Mouse (Mus musculus) urinary bladder, postnatal 36 days (tissue): ENCODE measurements around the gene Itpr2.

ENCODE experiments used
- DNase-seq, 2 experiments: peaks; one replicate each; pipeline ENCODE4 v3.0.0; 2022; ENCODE audit warnings: low spot score in 2 of 2, mixed read lengths in 1 of 2

The Itpr2 gene

DNA sequence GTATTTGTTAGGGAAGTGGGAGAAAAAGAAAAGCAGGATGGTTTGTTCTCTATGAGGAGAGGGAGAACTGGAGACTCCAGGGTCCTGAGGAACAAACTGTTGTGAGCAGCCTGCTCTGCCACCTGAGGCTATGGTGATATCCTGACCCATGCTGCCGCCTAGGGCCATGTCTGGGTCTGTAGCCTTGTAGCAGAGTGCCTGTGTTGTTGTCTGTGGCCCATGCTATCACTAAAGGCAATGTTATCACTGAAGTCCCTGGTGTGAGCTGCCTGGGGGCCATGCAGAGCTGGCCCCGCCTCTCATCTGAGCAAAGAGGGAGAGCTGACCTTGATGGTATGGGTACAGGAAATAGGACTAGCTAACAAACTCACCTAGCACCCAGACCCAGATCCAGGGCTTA lies 7.9 kb upstream of the Itpr2 start:
- no peak for DNase-seq

DNA sequence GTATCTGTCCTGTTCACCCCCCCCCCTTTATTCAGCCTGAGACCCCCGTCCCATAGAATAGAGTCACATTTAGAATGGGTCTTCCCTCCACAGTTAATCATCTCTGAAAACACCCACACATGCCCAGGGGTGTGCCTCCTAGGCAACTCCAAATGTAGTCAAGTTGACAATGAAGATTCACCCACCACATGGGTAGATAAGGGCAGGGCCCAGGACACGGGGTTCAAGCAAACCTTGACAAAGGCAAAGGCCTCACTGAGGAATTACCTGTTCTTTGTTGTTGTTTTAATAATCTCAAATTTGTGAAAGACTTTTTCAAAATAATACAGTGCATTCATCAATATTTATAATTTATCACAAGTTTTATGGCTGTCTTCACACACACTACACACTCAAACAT lies 2.4 kb upstream of the Itpr2 start:
- no peak for DNase-seq

DNA sequence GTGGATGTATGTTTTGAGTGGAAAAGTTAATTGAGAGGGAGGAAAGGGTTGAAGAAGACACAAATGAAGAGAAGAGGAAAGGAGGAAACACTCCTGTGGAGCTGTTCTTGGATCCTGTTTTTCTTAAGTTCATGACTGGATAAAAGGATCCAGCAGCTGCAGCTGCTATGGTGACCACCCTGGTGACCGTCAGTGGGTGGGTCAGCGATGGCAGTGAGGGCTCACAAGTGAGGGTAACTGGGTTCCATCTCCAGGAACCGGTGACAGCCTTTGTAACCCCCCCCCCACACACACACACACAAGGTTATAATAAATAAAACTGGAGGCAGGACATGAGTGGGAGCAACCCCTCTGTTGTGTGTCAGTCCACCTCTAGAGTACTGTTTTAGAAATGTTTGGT lies 833 bp upstream of the Itpr2 start:
- no peak for DNase-seq

DNA sequence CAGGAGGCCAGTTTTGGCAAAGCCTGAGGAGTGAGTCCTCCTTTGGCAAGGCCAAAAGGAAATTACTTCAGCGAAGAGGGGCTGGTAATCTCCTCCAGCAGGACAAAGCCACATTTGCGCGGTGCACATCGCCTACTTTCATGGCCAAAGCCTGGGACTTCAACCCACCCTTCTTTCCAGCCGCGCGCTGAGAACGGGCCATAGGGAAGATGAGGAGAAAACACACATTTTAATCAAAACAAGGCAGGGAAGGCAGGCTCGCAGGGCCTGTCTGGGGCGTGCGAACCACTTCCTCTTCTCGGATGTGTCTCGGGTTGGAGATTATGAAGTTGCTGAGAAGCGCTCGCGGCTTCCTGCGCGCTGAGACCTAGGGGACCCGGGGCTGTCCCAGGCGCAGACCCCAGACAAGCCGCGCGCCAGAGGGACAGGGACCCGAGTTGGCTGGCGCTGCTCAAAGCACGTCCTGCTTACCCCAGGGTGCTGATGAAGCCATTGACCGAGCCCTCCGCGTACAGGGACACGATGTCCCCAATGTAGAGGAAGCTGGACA lies 632 bp downstream of the Itpr2 start:
- peak; percentile 44 to 50 for DNase-seq

DNA sequence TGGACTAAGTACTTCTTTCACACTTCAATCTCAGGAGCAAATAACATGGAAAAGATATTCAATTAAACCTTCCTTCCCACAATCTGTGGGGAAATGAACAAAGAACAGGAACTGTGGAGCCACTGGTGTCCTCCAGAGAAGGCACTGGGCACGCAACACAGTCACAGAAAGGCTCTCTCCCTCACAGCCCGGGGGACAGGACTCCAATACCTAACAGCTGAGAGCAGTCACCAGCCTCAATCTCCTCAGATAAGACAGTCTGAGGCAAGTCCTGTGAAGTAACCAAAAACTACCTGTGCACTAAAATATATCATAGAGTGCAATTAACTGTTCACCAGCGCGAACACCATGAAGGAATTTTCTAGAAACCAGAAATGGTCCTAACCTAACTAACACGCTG lies 1.3 kb downstream of the Itpr2 start:
- no peak for DNase-seq

DNA sequence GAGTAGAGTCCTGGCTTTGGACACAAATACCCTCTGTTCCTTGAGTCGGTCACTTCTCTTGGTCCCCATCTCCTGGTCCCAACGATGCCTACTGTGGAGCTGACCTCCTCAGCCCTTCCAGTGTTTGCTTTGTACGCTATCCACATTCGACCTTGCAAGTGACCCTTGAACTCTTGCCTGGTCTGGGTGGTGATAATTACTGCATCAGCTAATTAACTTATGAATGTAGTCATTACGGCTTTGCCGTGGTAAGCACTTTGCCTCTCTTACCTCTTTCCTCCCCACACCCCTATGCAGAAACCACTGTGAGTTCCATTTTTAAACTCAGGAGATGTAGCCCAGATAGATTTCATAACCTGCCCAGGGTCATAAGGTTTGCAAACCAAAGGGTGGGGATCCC lies 1.8 kb downstream of the Itpr2 start:
- no peak for DNase-seq

DNA sequence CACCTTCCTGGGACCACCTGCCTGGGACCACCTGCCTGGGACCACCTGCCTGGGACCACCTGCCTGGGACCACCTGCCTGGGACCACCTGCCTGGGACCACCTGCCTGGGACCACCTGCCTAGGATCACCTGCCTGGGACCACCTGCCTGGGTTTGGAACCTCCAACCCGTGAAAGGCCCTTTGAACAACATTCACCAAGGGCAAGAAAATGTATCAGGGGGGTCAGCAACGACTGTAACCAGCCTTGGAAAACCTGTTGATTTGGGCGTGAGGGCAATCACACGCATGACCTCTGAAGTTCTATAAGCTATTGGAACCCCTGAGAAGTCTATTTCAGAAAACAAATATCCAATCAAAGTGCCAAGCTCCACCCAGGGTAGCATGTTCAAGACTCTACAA lies 2.5 kb downstream of the Itpr2 start:
- DNase-seq: no peak

DNA sequence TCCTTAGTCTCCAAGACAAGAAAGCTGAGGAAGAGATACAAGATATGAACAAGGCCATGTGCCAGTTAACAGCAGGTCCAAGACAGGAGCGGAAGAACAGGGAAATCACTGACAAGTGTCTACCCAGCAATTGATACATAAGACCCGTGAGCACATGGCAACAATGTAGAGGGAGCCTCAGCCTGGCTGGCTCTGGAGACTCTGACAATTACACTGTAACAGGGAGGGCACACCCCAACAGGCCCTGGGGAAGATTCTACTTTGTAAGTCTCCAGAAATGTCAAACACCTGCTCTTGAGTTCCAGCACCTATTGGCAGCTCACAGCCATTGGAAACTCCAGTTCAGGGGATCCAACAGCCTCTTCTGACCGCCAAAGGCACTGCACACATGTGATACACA lies 3.6 kb downstream of the Itpr2 start:
- no peak for DNase-seq

DNA sequence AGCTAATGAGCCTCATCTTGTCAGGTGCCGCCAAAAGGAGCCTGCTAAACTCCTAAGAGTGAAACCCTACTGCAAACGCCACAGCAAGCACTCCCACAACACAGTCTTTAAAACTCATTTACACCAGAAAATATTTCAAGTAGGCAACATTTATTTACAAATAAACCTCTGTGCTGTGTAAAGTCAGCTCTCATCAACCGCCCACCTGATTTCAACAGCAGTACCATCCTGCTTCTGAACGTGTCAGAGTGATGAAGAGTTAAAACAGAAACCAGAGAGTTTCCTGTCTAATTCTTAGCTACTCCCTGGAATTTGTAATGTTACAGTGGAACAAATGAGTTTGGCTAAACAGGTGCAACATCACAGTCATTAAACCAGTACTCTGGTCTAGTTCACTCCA lies 4.2 kb downstream of the Itpr2 start:
- no peak for DNase-seq

DNA sequence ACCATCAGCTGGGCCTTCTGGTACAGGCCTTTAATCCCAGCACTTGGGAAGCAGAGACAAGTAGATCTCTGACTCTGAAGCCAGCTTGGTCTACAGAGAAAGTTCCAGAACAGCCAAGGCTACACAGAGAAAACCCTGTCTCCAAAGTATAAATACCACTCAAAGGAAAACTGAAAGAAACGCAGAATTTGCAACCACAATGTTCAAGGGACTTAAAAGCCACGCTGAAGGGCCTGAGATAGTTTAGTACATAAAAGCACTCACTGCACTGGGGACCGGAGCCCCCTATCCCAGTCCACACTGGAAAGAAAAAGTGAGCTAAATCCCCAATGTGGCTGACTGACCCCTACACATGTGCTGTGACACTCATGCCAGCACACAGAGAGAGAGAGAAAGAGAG lies 4.6 kb downstream of the Itpr2 start:
- DNase-seq: no peak

DNA sequence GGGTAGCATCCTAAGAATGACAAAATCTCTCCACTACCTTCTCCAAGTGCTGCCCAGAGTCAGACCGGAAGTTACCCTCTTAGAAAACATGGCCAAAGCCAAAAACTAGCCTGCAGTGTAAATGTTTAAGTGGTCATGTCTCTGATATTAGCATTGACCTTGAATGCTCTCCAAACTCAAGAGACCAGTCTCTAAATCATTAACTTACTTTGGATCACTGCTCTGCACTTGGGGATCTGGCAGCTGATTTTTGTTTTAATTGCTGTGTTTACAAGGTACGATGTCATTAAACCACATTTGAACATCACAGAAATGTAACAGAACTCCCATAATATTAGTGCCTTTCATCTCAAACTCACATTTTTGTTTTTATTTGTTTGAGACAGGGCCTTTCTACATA lies 10.3 kb downstream of the Itpr2 start:
- DNase-seq: no peak

DNA sequence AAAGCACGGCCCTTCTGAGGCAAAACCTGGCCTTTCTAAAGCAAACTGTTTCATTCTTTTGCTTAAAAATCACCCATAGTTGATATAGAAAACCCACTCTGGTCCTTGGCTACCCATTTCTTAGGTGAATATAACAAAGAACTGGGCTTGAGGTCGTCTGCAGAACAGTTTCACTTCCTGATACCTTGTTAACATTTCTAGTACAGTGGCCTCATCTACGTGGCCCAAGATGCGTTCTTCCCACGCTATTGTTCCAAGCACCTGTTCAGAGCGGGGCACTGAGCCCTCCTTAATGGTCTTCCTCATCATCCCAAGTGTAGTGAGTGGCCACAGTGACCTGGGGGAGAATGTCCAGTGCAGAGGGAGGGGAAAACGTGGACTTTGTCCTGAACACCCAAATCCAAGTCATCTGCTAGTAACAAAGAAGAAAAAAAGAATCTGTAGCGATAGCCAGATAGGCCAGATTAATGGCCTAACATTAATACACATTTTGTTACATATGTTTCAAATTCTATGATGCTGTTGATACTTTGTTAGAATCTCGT lies 11.5 kb downstream of the Itpr2 start:
- no peak for DNase-seq

DNA sequence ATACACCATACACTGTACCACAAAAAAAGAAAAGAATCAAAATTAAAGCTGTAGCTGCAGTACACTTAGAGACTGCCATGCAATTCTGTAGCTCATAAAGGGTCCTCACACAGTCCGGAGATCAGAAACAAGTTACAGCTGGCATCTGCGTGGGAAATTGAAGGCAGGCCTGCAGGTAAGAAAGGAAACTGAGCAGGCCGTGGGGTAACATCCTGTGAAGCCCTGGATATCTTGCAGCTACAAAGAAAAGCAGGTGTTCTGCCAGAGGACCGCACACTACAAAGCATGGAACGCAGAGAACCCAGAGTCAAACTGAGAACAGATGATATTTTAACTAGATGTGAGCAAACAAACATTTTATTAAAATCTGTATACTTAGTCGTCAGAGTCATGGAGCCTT lies 12.2 kb downstream of the Itpr2 start:
- DNase-seq: no peak

DNA sequence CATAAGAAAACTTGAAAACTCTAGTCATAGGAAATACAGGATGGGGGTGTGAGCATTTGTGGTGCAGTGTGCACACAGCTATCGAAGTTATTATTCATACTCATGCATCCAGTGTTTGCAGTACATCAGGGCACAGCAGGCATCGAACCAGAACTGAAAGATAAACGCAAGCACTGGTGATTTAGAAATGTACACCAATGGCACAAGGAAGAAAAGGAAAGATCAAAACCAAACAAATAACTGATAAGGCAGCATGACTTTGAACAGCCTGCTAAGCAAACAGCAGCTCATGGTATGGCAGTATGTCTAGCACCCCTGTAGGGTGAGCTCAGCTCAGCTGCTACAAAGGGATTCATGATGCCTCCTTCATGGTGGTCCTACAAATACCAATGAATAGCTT lies 13.3 kb downstream of the Itpr2 start:
- no peak for DNase-seq

DNA sequence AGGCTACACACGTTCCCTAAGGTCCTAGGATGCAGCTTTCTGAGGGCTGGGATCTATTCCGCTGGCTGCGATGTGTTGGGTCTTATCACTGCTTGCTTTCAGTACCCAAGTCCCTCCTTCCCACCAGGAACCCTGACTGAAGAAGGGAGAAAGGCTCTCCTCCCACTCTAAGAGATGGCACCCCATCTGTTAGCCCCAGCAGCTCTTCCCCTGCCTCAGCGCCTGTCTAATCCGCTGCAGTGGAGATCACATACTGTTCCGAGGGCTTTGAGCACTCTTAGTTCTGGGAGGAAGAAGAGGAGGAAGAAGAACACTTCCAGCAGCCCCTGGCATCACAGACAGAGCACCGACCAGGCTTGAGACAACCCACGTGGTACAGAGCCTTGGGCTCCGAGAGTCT lies 14.9 kb downstream of the Itpr2 start:
- DNase-seq: no peak

DNA sequence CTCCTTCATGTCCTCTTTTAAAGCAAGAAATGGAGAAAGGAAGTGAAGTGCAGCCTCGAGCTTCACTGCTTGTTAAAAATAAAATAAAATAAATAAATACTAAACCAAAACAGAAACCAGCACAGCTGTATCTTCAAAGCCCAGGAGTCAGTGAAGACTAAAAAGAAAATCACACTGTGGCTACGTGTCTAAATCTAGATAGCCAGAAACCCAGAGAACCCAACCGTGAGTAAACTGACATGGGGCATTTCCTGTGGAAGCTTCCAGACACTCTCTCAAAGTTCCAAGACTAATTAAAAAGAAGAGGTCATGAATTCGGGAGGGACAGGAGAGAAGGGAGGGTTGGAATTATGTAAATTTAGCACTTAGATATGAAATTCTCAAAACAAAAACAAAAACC lies 15.9 kb downstream of the Itpr2 start:
- DNase-seq: no peak

DNA sequence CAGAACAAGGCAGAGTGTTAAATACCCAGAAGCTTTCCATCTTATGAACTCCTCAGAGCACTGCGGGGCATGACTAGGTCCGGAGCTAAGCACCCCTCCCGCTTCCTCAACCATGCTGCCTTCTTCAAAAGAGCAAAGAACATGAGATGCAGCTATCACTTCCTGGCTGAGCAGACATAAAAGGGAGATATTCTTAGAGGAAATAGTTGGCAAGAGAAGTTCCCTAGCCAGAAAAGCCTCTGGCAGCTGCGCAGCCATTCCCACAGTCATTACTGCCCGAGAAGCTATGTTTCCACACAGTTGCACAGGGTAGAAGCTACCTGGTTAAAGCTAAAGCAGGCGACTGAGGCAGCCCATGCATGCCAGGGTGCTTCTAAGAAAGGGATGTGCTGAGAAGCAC lies 20.6 kb downstream of the Itpr2 start:
- no peak for DNase-seq

DNA sequence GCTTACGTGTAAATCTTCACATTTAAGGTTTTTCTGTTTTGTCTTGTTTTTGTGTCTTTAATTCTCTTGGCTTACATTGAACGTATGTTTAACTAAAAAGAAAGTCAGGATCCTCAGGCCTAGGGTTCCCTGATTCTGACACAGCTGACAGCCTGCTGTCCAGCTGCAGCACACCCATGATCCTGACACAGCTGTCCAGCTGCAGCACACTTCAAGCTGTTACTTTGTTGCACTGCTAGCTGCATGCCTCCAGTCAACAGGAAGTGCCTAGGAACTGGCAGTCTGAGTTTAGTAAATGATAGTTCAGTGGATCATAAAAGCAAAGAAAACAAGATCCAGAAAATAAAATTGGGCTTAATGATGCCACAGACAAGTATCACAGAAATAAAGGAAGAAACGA lies 21.1 kb downstream of the Itpr2 start:
- DNase-seq: no peak

DNA sequence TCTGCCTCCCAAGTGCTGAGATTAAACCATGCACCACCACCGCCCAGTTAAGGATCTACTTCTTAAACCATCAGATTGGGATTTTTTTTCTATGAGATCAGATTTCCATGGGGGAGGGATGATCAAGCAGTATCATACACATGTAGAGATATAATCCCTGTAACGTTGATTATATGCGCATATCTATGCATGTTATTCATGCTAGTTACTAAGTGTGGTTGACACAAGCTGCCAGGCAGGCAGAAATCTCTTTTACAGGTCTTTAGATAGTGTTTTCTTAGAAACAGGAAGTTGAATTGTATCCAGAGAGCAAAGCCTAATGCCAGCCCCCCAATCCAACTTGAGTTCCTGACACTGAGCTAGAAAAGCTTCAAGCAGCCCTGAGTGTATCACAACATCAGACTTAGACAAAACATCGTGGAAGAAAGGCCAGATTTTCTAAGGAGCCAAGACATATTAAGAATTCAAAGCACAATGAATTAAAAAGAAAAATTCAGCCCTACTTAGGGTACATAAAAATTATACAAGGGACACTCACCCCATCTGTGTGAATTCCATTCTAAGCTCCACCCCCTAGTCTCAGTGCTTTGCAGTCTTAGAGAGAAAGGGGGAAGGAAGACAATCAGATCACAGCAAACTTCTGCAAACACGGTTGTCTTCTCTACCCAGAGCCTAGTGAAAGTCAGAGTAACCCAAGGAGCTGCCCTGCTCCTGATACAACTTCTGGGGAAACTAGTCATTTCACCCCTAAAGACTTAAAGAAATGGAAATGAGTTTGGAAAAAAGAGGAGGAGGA lies 22.9 kb downstream of the Itpr2 start:
- DNase-seq: no peak

DNA sequence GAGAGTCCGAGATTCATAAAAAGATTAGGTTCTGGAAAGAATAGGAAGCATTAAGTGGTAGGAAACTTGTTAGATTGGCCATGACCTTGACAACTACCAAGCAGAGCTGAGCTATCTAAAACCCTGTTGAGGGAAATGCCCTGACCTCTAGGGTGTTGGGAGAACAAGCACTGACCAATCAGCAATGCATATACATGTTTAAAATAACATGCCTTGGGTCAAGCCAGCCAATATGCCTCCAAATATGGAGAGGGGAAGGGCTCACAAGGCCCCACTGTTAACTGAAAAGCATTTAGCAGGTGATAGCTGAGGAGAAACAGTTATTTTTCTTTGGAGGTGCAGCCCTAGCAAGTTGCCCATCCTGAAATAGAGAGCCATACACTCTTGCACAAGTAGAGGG lies 25.2 kb downstream of the Itpr2 start:
- no peak for DNase-seq

DNA sequence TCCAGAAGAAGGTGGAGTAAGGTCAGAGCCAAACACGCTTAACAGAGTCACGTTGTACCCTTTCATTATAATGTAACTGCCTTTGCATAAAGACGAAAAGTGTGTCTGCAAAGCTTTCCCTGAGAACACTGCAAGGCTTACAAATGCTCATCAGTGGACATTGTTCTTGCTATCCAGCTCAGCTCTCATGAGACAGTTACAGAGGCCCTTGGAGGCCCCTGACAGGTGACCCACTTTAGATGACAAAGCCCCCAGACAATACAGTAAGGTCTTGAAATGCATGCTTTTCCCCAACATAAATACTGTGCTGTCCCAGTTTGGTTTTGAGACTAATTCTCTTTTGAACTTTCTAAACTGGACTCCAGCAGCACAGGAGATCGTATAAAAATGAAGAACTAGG lies 27.9 kb downstream of the Itpr2 start:
- DNase-seq: no peak

DNA sequence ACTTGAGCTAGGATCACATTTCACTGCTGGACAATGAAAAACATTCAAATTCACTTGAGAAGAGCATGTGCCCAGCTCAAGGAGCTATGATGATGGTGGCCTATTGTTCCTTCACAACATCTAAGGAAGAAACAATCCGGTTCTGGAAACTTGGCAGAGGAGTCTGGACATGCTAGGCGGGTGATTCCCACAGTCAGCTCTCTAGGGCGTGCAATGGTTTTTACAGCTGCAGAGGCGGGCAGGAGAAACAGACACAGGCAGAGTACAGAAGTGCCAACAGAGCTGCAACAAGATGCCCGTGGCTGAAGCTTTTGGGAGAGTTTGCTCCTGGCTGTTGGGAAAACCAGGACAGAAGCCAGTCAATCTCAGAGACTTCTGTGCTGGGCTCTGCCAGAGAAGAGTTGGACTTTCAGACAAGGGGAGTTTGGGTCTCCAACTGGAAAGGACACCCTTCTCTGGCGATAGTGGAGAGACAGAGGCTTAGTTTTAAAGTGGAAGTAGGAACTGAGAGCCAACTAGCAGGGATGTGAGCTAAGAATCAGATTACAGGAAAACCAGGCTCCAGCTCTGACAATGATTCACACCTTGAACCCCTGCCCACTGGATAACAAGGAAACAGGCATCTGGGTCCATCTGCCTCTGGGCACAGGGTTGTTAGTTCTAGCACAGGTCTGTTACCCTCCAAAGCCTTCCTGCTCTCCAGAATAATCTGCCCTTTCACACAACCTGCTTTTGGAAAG lies 28.6 kb downstream of the Itpr2 start:
- peak in 1 of 2 experiments; percentile 15 for DNase-seq

DNA sequence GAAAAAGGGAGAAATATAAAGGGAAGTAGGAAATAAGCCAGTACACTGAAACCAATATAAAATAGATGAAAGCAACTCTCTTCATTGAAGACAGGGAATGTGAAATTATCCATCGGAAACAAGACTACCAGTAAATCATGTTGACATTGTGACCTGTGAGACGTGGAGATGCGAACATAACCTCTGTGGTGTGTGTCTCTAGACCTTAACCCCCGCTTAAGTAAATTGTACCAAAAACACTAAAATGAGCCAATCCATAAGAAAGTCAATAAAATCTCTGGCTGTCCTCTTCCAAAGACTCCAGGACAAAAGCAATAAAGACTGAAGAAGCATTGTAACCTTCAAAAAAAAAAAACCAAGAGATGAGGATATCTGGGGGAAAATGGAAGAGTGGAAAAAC lies 31.6 kb downstream of the Itpr2 start:
- no peak for DNase-seq
